Mouse (Mus musculus) erythroblast, embryonic 14.5 days (primary cell): ENCODE data around the gene Ostf1.

ENCODE experiments used
- GATA1 ChIP-seq: IDR thresholded peaks from 2 replicates; pipeline ENCODE4 v1.6.1; 2012; ENCODE audit warnings: low read length, inconsistent platforms, mixed read lengths
- TAL1 ChIP-seq: IDR thresholded peaks from 3 replicates; pipeline ENCODE4 v1.6.1; 2012; ENCODE audit warnings: low read length, inconsistent platforms, mixed read lengths

GRCm38 (mm10) chr19:18593722-18594121 lies 37.9 kb downstream of the Ostf1 start:
- TF ChIP-seq GATA1 (no peak), TAL1 (no peak)
